Mouse (Mus musculus) layer of hippocampus, postnatal 25 days (tissue): ENCODE measurements around the gene Neu4. TPM values are rescaled to one million over a fixed set of nuclear protein-coding genes. Genes with fewer than 3 reads are reported as not detected.
"Not testable (repeated sequence)": the region's sequence is repeated elsewhere in the genome, so short reads cannot be mapped to it uniquely, and the experiment has no call there.

Source experiments
- DNase-seq, 2 experiments: peaks; one replicate each; pipeline ENCODE4 v3.0.0; 2022; ENCODE audit warnings: mixed read lengths in 2 of 2, low spot score in 1 of 2; ENCODE audit errors: extremely low spot score in 1 of 2
- total RNA-seq, 2 experiments: library from RNA; stranded (reverse); gene quantifications; 2 replicates each; pipeline ENCODE4 v1.2.3; 2021

The Neu4 gene
- total RNA-seq, result 10 to 100 TPM; 15.3 to 17.6 TPM

DNA sequence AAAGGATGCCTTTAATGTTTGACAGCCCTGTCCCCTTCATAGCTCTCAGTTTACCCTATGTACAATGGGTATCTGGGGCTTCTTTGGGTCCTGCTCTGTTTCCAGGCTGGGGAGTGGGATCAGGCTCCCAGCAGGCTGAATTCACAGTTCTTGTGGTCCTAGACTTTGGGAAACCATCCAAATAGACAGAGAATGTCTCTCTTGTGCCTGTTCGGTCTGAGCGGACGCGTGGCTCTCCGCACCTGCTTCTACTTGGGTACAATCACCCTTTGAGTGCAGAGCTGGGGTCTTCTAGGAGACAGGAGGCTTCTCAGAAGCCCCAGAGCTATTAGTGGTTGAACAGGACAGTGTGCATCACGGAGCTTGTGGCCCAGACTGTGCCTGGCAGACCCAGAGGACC is at the start of gene Neu4:
TSS of gene Neu4 (plus strand) at position 301 of the 400 bp plus-strand sequence.
- DNase-seq, result no peak

- not testable (repeated sequence) for DNase-seq
These were observed 49.5 kb upstream of the Neu4 start for GRCm38 (mm10) chr1:93970797-93971196.

DNA sequence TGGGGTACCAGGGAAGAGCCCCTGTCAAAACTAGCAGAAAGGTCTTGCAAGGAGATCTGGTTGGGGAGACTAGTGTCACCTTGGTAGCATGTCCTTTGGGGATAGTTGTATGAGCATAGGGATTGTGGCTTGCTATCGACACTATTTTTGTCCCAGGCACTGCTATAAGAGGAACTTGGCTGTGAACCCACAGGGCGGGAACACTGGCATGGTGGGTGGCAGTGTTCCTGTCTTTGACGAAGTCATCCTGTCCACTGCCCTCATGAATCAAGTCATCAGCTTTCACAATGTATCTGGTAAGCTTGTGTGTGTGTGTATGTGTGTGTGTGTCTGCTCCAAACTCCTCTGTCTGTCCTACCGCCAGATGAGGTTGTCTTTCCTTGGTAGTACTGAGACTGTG is 44.5 kb upstream of the Neu4 start:
- not testable (repeated sequence) for DNase-seq

- DNase-seq, result not testable (repeated sequence)
These were observed 42.0 kb upstream of the Neu4 start for GRCm38 (mm10) chr1:93978287-93978686.

DNA sequence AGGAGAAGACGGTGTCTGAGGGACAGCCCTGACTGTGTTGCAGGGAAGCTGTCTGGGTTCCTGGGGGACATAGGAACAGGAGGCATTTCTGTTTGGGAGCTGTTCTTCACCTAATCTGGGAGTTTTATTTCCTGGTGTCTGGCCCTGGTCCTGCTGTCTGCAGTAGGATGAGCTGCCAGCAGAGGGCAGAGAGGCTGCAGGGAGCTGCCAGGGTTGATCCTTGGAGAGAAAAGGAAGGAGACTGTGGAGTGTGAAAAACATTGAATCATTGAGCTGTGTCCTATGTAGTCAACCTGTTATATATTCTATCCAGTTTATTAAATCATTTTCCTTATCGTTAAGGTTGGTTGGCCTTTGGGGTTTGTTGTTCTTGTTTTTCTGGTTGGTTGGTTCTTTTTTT is 39.3 kb upstream of the Neu4 start:
- not testable (repeated sequence) for DNase-seq

- DNase-seq, result no peak
These were observed 34.1 kb upstream of the Neu4 start for GRCm38 (mm10) chr1:93986167-93986566.

GRCm38 (mm10) chr1:93988786-93989185 is 31.5 kb upstream of the Neu4 start:
- DNase-seq, result no peak

- DNase-seq, result not testable (repeated sequence)
These were observed 30.0 kb upstream of the Neu4 start, which contains the start of gene Gal3st2c for GRCm38 (mm10) chr1:93990209-93990608. TSS of gene Gal3st2c (plus strand) at chr1:93990509.

DNA sequence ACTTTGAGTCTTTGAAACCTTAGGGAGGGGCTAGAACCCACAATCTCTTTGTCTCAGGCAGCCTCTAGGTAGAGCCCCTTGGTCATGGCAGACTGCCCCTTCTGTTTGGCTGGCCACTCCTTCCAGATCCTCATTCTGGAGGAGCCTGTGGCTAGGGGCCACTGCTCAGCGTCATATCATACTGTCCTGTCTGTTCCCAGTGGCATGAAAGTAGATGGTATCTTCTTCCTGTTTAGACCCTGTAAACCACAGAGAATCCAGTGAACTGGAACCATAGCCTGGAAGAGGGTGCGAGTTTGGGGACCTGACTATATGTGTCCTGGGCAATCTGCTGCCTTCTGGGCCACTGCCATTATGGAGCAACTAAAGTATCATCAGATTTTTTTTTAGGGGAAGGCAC is 29.2 kb upstream of the Neu4 start:
- DNase-seq, result not testable (repeated sequence)

GRCm38 (mm10) chr1:93991491-93991890 is 28.8 kb upstream of the Neu4 start:
- DNase-seq, result not testable (repeated sequence)

DNA sequence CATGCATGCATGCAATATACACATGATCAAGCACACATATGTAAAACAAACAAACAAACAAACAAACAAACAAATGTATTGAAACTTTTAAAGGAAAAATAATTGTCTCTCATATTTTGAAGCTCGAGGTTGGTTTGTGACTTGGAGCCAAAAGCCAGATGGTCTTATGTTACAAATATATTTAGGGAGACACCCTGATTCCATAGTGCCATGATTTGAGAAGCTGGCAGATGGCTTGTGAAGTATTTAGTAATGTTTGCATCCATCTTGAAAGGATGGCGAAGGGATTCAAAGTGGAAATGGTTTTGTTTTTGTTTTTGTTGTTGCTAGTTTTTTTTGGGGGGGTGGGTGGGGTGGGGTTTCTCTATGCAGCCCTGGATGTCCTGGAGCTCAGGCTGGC is 19.2 kb upstream of the Neu4 start:
- no peak for DNase-seq

DNA sequence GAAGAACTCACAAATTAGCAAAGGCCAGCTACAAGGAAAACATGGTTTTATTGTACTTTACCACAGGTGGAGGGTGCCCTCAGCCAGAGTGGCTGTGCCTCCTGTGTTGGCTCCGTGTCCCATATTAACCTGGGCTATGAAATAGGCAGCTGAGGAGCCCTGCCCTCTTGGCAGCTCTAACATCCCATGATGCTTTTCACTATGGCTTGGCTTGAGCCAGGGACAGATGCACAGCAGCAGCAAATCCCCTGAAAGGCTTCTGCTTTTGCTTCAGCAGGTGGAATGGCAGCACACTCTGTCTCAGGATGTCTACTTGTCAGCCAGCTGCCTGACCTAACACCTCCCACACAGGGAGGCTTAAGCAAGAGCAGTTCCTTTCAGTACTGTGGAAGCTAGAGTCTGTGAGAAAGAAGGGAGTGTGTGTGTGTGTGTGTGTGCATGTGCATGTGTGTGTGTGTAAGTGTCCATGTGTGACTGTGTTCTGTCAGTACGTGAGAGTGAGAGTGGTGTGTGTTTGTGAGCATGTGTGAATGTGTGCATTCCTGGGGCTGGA is 14.2 kb upstream of the Neu4 start:
- not testable (repeated sequence) for DNase-seq

DNA sequence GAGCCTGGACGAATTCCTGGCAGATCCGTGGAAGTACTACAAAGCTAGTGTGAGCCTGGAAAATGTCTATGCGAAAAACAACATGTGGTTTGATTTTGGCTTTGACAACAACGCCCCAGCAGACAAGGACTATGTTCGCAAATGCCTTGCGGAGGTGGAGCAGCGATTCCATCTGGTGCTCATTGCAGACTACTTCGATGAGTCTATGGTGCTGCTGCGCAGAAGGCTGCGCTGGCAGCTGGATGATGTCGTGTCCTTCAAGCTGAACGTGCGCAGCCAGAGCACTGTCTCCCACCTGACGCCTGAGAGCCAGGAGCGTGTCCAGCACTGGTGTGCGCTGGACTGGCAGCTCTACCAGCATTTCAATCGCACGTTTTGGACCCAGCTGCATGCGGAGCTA is 11.4 kb upstream of the Neu4 start:
- DNase-seq, result peak in 1 of 2 experiments; percentile 33

GRCm38 (mm10) chr1:94011643-94012042 is 8.6 kb upstream of the Neu4 start:
- no peak for DNase-seq

- no peak for DNase-seq
These were observed 7.4 kb downstream of the Neu4 start for GRCm38 (mm10) chr1:94027506-94028108.

- DNase-seq, result no peak
These were observed 8.5 kb downstream of the Neu4 start for GRCm38 (mm10) chr1:94028741-94029140.

GRCm38 (mm10) chr1:94033075-94033602 is 12.9 kb downstream of the Neu4 start:
- DNase-seq, result no peak

DNA sequence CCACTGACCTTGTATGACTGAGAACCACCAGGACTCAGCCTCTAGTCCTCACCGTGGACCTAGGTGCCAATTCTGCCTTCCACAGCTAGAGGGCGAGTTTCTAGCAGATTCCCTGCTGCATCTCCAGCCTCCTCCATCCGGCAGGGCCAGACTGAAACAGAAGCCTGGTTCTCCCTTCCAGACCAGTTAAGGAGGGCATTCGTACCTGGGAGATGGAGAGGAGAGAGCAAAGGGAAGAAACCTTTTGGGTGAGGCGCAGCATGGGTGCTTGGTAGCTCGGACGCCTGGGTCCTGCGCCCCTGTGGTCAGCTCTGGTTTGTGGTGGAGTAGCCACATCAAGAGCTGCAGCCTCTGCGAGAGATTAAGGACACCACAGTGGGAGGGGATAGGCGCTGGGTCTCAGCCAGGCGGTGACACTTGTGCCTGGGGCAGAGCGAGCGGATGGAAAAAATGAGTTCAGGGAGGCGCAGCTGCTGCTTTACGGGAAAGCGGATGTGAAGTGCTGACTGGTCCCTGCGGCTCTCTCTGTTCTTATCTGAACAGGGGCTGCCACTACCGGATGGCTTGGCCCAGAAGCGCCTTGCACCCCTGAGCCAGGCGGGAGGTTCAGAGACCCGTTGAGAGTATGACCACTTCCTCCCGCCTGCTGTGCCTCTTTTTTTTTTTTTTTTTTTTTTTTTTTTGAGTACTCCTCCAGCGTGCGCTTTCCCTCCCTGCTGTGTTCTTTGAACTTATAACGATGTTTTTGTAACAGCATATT is 14.9 kb downstream of the Neu4 start:
- peak; percentile 64 to 77 for DNase-seq

GRCm38 (mm10) chr1:94040391-94040790 is 20.1 kb downstream of the Neu4 start:
- no peak for DNase-seq

GRCm38 (mm10) chr1:94045559-94045958 is 25.3 kb downstream of the Neu4 start:
- DNase-seq, result no peak

- no peak for DNase-seq
These were observed 26.3 kb downstream of the Neu4 start for GRCm38 (mm10) chr1:94046544-94046943.
